Mouse (Mus musculus) kidney, postnatal 0 days (tissue): ENCODE results near the gene Pygl. TPM values are rescaled to one million over a fixed set of nuclear protein-coding genes. Genes with fewer than 3 reads are reported as not detected.

Source experiments
- ATAC-seq: fragments of 200-750 bp; cut with Nextera tagmentation; replicated peaks from 2 replicates; pipeline ENCODE4 v1.8.0; 2017; ENCODE audit warnings: low read depth, moderate number of reproducible peaks, moderate TSS enrichment, moderate library complexity; ENCODE audit not compliant: low FRiP score
- DNase-seq: peaks from one replicate; pipeline ENCODE4 v3.0.0-alpha.2; 2016; ENCODE audit warnings: low spot score
- H3K27ac ChIP-seq: fragments of 300-500 bp; sonication (generic); 2 replicates; pipeline ENCODE4 v1.5.1; 2014; ENCODE audit warnings: mild to moderate bottlenecking
- H3K27me3 ChIP-seq: fragments of 300-500 bp; sonication (generic); 2 replicates; pipeline ENCODE4 v1.6.1; 2014; ENCODE audit warnings: low read length, mixed read lengths; ENCODE audit not compliant: insufficient read depth
- H3K36me3 ChIP-seq: fragments of 300-500 bp; sonication (generic); 2 replicates; pipeline ENCODE4 v1.6.1; 2014; ENCODE audit warnings: low read length, mixed read lengths; ENCODE audit not compliant: insufficient read depth
- H3K4me1 ChIP-seq: fragments of 300-500 bp; sonication (generic); replicated peaks from 2 replicates; pipeline ENCODE4 v1.6.1; 2014; ENCODE audit warnings: antibody characterized with exemption, low read length, mixed read lengths; ENCODE audit not compliant: insufficient read depth
- H3K4me2 ChIP-seq: fragments of 300-500 bp; sonication (generic); 2 replicates; pipeline ENCODE4 v1.6.1; 2014; ENCODE audit warnings: mild to moderate bottlenecking, low read length, moderate library complexity, mixed read lengths
- H3K4me3 ChIP-seq: fragments of 300-500 bp; sonication (generic); replicated peaks from 2 replicates; pipeline ENCODE4 v1.5.1; 2014; ENCODE audit warnings: low read depth, low read length
- H3K9ac ChIP-seq: fragments of 300-500 bp; sonication (generic); 2 replicates; pipeline ENCODE4 v1.6.1; 2014; ENCODE audit warnings: low read depth, low read length
- H3K9me3 ChIP-seq: fragments of 300-500 bp; sonication (generic); replicated peaks from 2 replicates; pipeline ENCODE4 v1.6.1; 2016; ENCODE audit warnings: low read length, inconsistent platforms, mixed read lengths
- CTCF ChIP-seq: IDR thresholded peaks from 2 replicates; pipeline ENCODE4 v1.5.1; 2016; ENCODE audit warnings: antibody characterized with exemption, low read depth, mild to moderate bottlenecking, moderate library complexity
- WGBS: fragments of 180-500 bp; shearing (Covaris S2); extraction: QIAGEN DNeasy Blood & Tissue Kit; methylation state at CpG from one replicate; pipeline ENCODE4 v1.1.7; 2014; 5-methylcytosine and 5-hydroxymethylcytosine counted together
- polyA plus RNA-seq: library from polyadenylated mRNA; unstranded; fragments of >200 nt; fragmentation: Nextera tagmentation; extraction: Ambion mirVana; gene quantifications from 2 replicates; pipeline ENCODE4 v1.2.1, GENCODE M21; 2015

Pygl gene
- polyA plus RNA-seq, 1 experiment from 2014 or later: 44.2 TPM

- Histone ChIP-seq H3K27me3 (no peaks in the 10 kb centered on the region), H3K9me3 (no peaks in the 10 kb centered on the region), H3K4me1 (no peaks in the 10 kb centered on the region), H3K27ac (no peak overlapping the region), H3K4me3 (no peak overlapping the region), H3K9ac (no peak overlapping the region), H3K36me3 (no peaks in the 10 kb centered on the region), H3K4me2 (no peak overlapping the region)
- ATAC-seq (no peak), DNase-seq (peak; percentile 13)
- WGBS: 93% methylated on average over 1 of the region's 1 CpGs
- peak; percentile 39; the same call in 1 of the 2 replicates for TF ChIP-seq CTCF
Measured at GRCm38 (mm10) chr12:70169969-70170368, 61.3 kb downstream of the Pygl start.

- H3K27me3 ChIP-seq: no peaks in the 10 kb centered on the region
- H3K9me3 ChIP-seq: no peaks in the 10 kb centered on the region
- H3K4me1 ChIP-seq: no peaks in the 10 kb centered on the region
- no peak overlapping the region for H3K4me3 ChIP-seq
- no peak for TF ChIP-seq CTCF
- DNase-seq: no peak
- H3K36me3 ChIP-seq: no peaks in the 10 kb centered on the region
- ATAC-seq: no peak
- 86% methylated on average over 4 of the region's 4 CpGs for whole genome bisulfite sequencing
- H3K27ac ChIP-seq: no peak overlapping the region
- H3K9ac ChIP-seq: no peak overlapping the region
- no peak overlapping the region for H3K4me2 ChIP-seq
Measured at GRCm38 (mm10) chr12:70167950-70168349, 63.3 kb downstream of the Pygl start.

DNA sequence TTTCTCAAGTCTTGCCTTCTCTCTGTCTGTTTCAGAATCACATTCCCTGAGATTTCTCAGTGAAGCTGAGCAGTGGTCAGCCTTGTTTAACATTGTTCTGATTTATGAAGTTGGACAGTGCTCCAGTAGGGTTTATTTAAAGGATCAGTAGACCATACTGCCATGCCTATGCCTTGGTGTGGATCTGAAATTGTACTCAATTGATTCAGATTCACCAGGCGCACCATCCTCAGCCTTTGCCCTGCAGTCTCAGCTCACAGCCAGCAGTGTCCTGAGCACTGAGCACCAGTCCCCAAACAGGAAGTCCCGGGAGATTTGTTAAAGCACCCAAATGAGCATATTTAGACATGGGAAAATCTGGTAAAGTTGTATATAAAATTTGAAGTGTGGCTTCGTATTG lies 66.5 kb downstream of the Pygl start:
- Histone ChIP-seq H3K9me3 (no peaks in the 10 kb centered on the region), H3K27me3 (no peaks in the 10 kb centered on the region), H3K4me1 (no peaks in the 10 kb centered on the region), H3K36me3 (no peaks in the 10 kb centered on the region), H3K27ac (no peak overlapping the region), H3K4me2 (no peak overlapping the region), H3K9ac (no peak overlapping the region), H3K4me3 (no peak overlapping the region)
- ATAC-seq (no peak), DNase-seq (no peak)
- TF ChIP-seq CTCF: no peak
- 77% methylated on average over 3 of the region's 3 CpGs for WGBS

- Histone ChIP-seq H3K9me3 (no peaks in the 10 kb centered on the region), H3K27ac (no peak overlapping the region), H3K4me3 (no peak overlapping the region), H3K36me3 (no peaks in the 10 kb centered on the region), H3K4me2 (no peak overlapping the region), H3K9ac (no peak overlapping the region), H3K4me1 (no peaks in the 10 kb centered on the region), H3K27me3 (no peaks in the 10 kb centered on the region)
- DNase-seq (peak; percentile 11), ATAC-seq (no peak)
- 61% methylated on average over 5 of the region's 5 CpGs for WGBS
- TF ChIP-seq CTCF: no peak
Measured at GRCm38 (mm10) chr12:70161057-70161456, 70.2 kb downstream of the Pygl start.

GRCm38 (mm10) chr12:70157292-70158066 lies 73.8 kb downstream of the Pygl start:
- Histone ChIP-seq H3K27me3 (no peaks in the 10 kb centered on the region), H3K4me1 (no peaks in the 10 kb centered on the region), H3K9me3 (no peaks in the 10 kb centered on the region), H3K27ac (no peak overlapping the region), H3K36me3 (no peaks in the 10 kb centered on the region), H3K4me3 (no peak overlapping the region), H3K9ac (no peak overlapping the region), H3K4me2 (no peak overlapping the region)
- WGBS: 59% methylated on average over 5 of the region's 5 CpGs
- DNase-seq (no peak), ATAC-seq (no peak)
- TF ChIP-seq CTCF: no peak

GRCm38 (mm10) chr12:70156222-70156621 lies 75.1 kb downstream of the Pygl start:
- no peak for ATAC-seq
- 71% methylated on average over 6 of the region's 6 CpGs for WGBS
- Histone ChIP-seq H3K27ac (no peak overlapping the region), H3K4me2 (no peak overlapping the region), H3K36me3 (no peaks in the 10 kb centered on the region), H3K9me3 (no peaks in the 10 kb centered on the region), H3K9ac (no peak overlapping the region), H3K27me3 (no peaks in the 10 kb centered on the region), H3K4me3 (no peak overlapping the region), H3K4me1 (no peaks in the 10 kb centered on the region)
- no peak for DNase-seq
- no peak for TF ChIP-seq CTCF
